Mouse (Mus musculus) forebrain, embryonic 14.5 days (tissue): ENCODE measurements around the gene Egflam. TPM values are rescaled to one million over a fixed set of nuclear protein-coding genes. Genes with fewer than 3 reads are reported as not detected.

Source experiments
- ATAC-seq: fragments of 200-750 bp; cut with Nextera tagmentation; 2 replicates; pipeline ENCODE4 v1.8.0; 2017; ENCODE audit warnings: mild to moderate bottlenecking, moderate library complexity
- DNase-seq: peaks from one replicate; pipeline ENCODE4 v3.0.0-alpha.2; 2015; ENCODE audit warnings: low spot score
- H3K27ac ChIP-seq: fragments of 300-500 bp; sonication (generic); 2 replicates; pipeline ENCODE4 v1.5.1; 2014; ENCODE audit warnings: low read depth, mild to moderate bottlenecking, control low read depth, low read length, moderate library complexity
- H3K27me3 ChIP-seq: fragments of 300-500 bp; sonication (generic); replicated peaks from 2 replicates; pipeline ENCODE4 v1.6.1; 2014; ENCODE audit warnings: low read length, control low read depth, mixed read lengths; ENCODE audit not compliant: control insufficient read depth, insufficient read depth
- H3K36me3 ChIP-seq: fragments of 300-500 bp; sonication (generic); 2 replicates; pipeline ENCODE4 v1.6.1; 2014; ENCODE audit warnings: low read length, control low read depth; ENCODE audit not compliant: control insufficient read depth, insufficient read depth
- H3K4me1 ChIP-seq: fragments of 300-500 bp; sonication (generic); 2 replicates; pipeline ENCODE4 v1.6.1; 2014; ENCODE audit warnings: antibody characterized with exemption, low read length, control low read depth; ENCODE audit not compliant: control insufficient read depth, insufficient read depth
- H3K4me2 ChIP-seq: fragments of 300-500 bp; sonication (generic); 2 replicates; pipeline ENCODE4 v1.6.1; 2014; ENCODE audit warnings: mild to moderate bottlenecking, control low read depth, low read length
- H3K4me3 ChIP-seq: fragments of 300-500 bp; sonication (generic); 2 replicates; pipeline ENCODE4 v1.5.1; 2014; ENCODE audit warnings: low read depth, low read length, control low read depth
- H3K9ac ChIP-seq: fragments of 300-500 bp; sonication (generic); 2 replicates; pipeline ENCODE4 v1.6.1; 2014; ENCODE audit warnings: mild to moderate bottlenecking, low read length, control low read depth, moderate library complexity
- H3K9me3 ChIP-seq: fragments of 300-500 bp; sonication (generic); replicated peaks from 2 replicates; pipeline ENCODE4 v1.6.1; 2016; ENCODE audit warnings: low read length, control low read depth, mixed read lengths; ENCODE audit not compliant: control insufficient read depth
- WGBS: fragments of 180-500 bp; shearing (Covaris S2); extraction: QIAGEN DNeasy Blood & Tissue Kit; methylation state at CpG from one replicate; pipeline ENCODE4 v1.1.7; 2014; 5-methylcytosine and 5-hydroxymethylcytosine counted together
- polyA plus RNA-seq: library from polyadenylated mRNA; unstranded; fragments of >200 nt; fragmentation: Nextera tagmentation; extraction: Ambion mirVana; gene quantifications from 2 replicates; pipeline ENCODE4 v1.2.1, GENCODE M21; 2014

Gene Egflam
- polyA plus RNA-seq, 1 experiment from 2014 or later, result 3.7 TPM

- Histone ChIP-seq H3K4me1 (peaks cover 2% of the 10 kb centered on the region; the same call in 1 of the 2 replicates), H3K9me3 (no peaks in the 10 kb centered on the region), H3K27ac (no peak overlapping the region), H3K36me3 (no peaks in the 10 kb centered on the region), H3K9ac (no peak overlapping the region), H3K4me2 (no peak overlapping the region), H3K27me3 (no peaks in the 10 kb centered on the region), H3K4me3 (no peak overlapping the region)
- 83% methylated on average over 9 of the region's 9 CpGs for WGBS
- ATAC-seq (no peak), DNase-seq (no peak)
Observed at GRCm38 (mm10) chr15:7216581-7217272, 181.5 kb downstream of the Egflam start.

DNA sequence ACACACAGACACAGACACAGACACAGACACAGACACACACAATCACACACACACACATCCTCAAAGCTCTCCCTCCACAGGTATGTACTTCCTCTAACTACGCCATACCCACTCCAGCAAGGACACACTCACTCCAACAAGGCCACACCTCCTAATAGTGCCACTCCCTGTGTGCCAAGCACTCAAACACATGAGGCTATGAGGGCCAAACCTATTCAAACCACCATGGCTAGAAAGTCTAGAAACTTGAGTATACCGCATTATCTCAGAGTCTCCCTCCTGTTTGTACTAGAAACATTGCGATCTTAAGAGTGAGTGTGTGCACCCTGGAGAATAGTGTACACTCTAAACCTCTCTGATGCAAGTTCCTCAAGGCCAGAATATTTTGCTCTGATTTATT, 182.3 kb downstream of the Egflam start:
- Histone ChIP-seq H3K4me3 (no peak overlapping the region), H3K4me1 (peaks cover 2% of the 10 kb centered on the region; the same call in 1 of the 2 replicates), H3K27me3 (no peaks in the 10 kb centered on the region), H3K4me2 (no peak overlapping the region), H3K27ac (no peak overlapping the region), H3K9ac (no peak overlapping the region), H3K9me3 (no peaks in the 10 kb centered on the region), H3K36me3 (no peaks in the 10 kb centered on the region)
- DNase-seq (no peak), ATAC-seq (no peak)
- 95% methylated on average over 3 of the region's 3 CpGs for WGBS

- no peak overlapping the region for H3K4me3 ChIP-seq
- DNase-seq (peak; percentile 64), ATAC-seq (peak; percentile 60; the same call in 1 of the 2 replicates)
- peaks cover 2% of the 10 kb centered on the region; the same call in 1 of the 2 replicates for H3K4me1 ChIP-seq
- no peak overlapping the region for H3K27ac ChIP-seq
- no peak overlapping the region for H3K9ac ChIP-seq
- H3K9me3 ChIP-seq, result no peaks in the 10 kb centered on the region
- H3K36me3 ChIP-seq, result no peaks in the 10 kb centered on the region
- H3K27me3 ChIP-seq, result no peaks in the 10 kb centered on the region
- H3K4me2 ChIP-seq, result no peak overlapping the region
- 4% methylated on average over 1 of the region's 1 CpGs for WGBS
Observed at GRCm38 (mm10) chr15:7213683-7214082, 184.5 kb downstream of the Egflam start.

- WGBS, result 88% methylated on average over 9 of the region's 9 CpGs
- ATAC-seq (no peak), DNase-seq (no peak)
- Histone ChIP-seq H3K4me1 (peaks cover 3% of the 10 kb centered on the region), H3K27ac (no peak overlapping the region), H3K27me3 (no peaks in the 10 kb centered on the region), H3K9me3 (no peaks in the 10 kb centered on the region), H3K36me3 (no peaks in the 10 kb centered on the region), H3K4me2 (no peak overlapping the region), H3K4me3 (no peak overlapping the region), H3K9ac (no peak overlapping the region)
Observed at GRCm38 (mm10) chr15:7208180-7208579, 190.0 kb downstream of the Egflam start.

DNA sequence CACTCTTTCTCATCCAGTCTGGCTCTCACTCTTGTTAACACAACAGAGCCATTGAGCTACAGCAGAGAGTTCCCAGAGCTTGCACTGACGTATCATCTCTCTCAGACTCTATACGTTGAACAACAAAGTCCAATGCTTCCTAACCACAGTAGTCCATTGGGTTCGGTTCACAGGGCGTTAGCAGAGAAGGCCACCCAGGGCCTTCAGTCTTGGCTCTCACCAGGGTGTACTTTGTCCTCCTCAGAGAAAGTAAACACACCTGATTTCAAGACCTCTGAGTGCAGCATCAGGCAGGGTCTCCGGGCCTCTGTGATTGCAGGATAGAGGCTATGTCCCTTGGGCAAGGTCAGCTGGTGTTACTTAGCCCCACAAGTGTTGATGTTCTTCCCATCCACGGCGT, 190.9 kb downstream of the Egflam start:
- no peaks in the 10 kb centered on the region for H3K9me3 ChIP-seq
- no peak overlapping the region for H3K4me2 ChIP-seq
- H3K27me3 ChIP-seq, result no peaks in the 10 kb centered on the region
- no peak overlapping the region for H3K9ac ChIP-seq
- ATAC-seq (no peak), DNase-seq (no peak)
- peaks cover 3% of the 10 kb centered on the region for H3K4me1 ChIP-seq
- H3K27ac ChIP-seq, result no peak overlapping the region
- H3K36me3 ChIP-seq, result no peaks in the 10 kb centered on the region
- no peak overlapping the region for H3K4me3 ChIP-seq
- WGBS, result 85% methylated on average over 7 of the region's 7 CpGs

DNA sequence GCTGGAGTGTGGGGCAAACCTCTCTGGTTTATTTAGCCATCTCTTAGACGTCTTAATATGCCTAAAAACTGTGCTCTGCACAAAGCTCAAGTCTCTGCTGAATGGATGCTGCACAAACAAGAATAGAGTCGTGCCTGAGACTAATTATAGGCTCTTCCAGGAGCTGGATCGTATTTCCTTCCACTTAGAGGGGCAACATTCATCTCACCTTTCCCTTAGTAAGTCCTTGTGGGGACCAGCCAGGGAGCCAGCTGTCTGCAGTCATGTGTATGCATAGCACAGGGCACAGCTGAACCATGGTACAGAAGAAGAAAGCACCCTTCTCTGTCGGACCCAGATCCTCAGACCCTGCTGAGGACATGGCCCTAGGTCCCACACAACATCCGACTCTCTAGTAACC, 192.1 kb downstream of the Egflam start:
- H3K4me1 ChIP-seq, result peaks cover 5% of the 10 kb centered on the region
- WGBS, result 34% methylated on average over 5 of the region's 5 CpGs
- H3K9ac ChIP-seq, result no peak overlapping the region
- H3K27me3 ChIP-seq, result no peaks in the 10 kb centered on the region
- no peak for DNase-seq
- ATAC-seq, result no peak
- H3K4me2 ChIP-seq, result no peak overlapping the region
- no peaks in the 10 kb centered on the region for H3K9me3 ChIP-seq
- H3K4me3 ChIP-seq, result no peak overlapping the region
- no peak overlapping the region for H3K27ac ChIP-seq
- H3K36me3 ChIP-seq, result no peaks in the 10 kb centered on the region

- DNase-seq (no peak), ATAC-seq (no peak)
- Histone ChIP-seq H3K27ac (no peak overlapping the region), H3K9ac (no peak overlapping the region), H3K4me1 (peaks cover 5% of the 10 kb centered on the region), H3K27me3 (no peaks in the 10 kb centered on the region), H3K36me3 (no peaks in the 10 kb centered on the region), H3K4me2 (no peak overlapping the region), H3K9me3 (no peaks in the 10 kb centered on the region), H3K4me3 (no peak overlapping the region)
- WGBS, result 55% methylated on average over 13 of the region's 13 CpGs
Observed at GRCm38 (mm10) chr15:7204917-7205316, 193.3 kb downstream of the Egflam start.

GRCm38 (mm10) chr15:7203606-7204330, 194.4 kb downstream of the Egflam start:
- no peak overlapping the region for H3K4me2 ChIP-seq
- H3K9me3 ChIP-seq, result no peaks in the 10 kb centered on the region
- H3K27ac ChIP-seq, result no peak overlapping the region
- peaks cover 13% of the 10 kb centered on the region for H3K4me1 ChIP-seq
- no peak for DNase-seq
- no peak overlapping the region for H3K4me3 ChIP-seq
- no peak overlapping the region for H3K9ac ChIP-seq
- WGBS, result 83% methylated on average over 9 of the region's 9 CpGs
- no peaks in the 10 kb centered on the region for H3K36me3 ChIP-seq
- ATAC-seq, result no peak
- no peaks in the 10 kb centered on the region for H3K27me3 ChIP-seq

GRCm38 (mm10) chr15:7202981-7203380, 195.2 kb downstream of the Egflam start:
- H3K9ac ChIP-seq, result no peak overlapping the region
- no peak overlapping the region for H3K27ac ChIP-seq
- DNase-seq (no peak), ATAC-seq (no peak)
- WGBS, result 90% methylated on average over 5 of the region's 5 CpGs
- no peaks in the 10 kb centered on the region for H3K9me3 ChIP-seq
- H3K4me2 ChIP-seq, result no peak overlapping the region
- no peaks in the 10 kb centered on the region for H3K27me3 ChIP-seq
- H3K4me3 ChIP-seq, result no peak overlapping the region
- H3K36me3 ChIP-seq, result no peaks in the 10 kb centered on the region
- H3K4me1 ChIP-seq, result peaks cover 14% of the 10 kb centered on the region
